Mouse (Mus musculus) bone marrow macrophage, adult 2 months (primary cell): ENCODE measurements around the gene Hgd.

Experiments used
- CTCF ChIP-seq: IDR thresholded peaks from 2 replicates; pipeline ENCODE4 v1.5.1; 2012; ENCODE audit warnings: low read depth, mild to moderate bottlenecking, low read length, moderate library complexity
- POLR2A ChIP-seq: IDR thresholded peaks from 2 replicates; pipeline ENCODE4 v1.6.1; 2012; ENCODE audit warnings: mild to moderate bottlenecking, low read depth, low read length, borderline replicate concordance

GRCm38 (mm10) chr16:37565117-37565516, 14.8 kb upstream of the Hgd start:
- TF ChIP-seq POLR2A (no peak), CTCF (no peak)
